Mouse (Mus musculus): ENCODE data around the gene She. TPM values are rescaled to one million over a fixed set of nuclear protein-coding genes. Genes with fewer than 3 reads are reported as not detected.
A peak's percentile ranks its signal among the peaks of the same experiment; 100 is the strongest.
"Not testable (repeated sequence)": the region's sequence is repeated elsewhere in the genome, so short reads cannot be mapped to it uniquely, and the experiment has no call there.

Gene She
- 1 to 10 TPM; 3.1 to 3.4 TPM for total RNA-seq (2021)

- intact Hi-C loops (cut with DNase I): no loop called here
- DNase-seq (ENCODE audit: low spot score in 2 of 2): no peak
Measured at GRCm38 (mm10) chr3:89830815-89831591, at the start of gene She. TSS of gene She (plus strand) at chr3:89831370.

GRCm38 (mm10) chr3:89781640-89782039 is 49.5 kb upstream of the She start:
- DNase-seq (ENCODE audit: low spot score in 2 of 2): no peak
- intact Hi-C loops (cut with DNase I): loop anchor here (10.0 kb wide), 1 partner anchor 293 kb away; the partner anchor contains the start of gene Tpm3

GRCm38 (mm10) chr3:89784991-89785753 is 46.0 kb upstream of the She start:
- peak; percentile 58 to 65 for DNase-seq (ENCODE audit: low spot score in 2 of 2)
- intact Hi-C loops (cut with DNase I): loop anchor here (2.0 to 10.0 kb wide), 2 partner anchors 74 to 290 kb away; partner anchors contain the start of gene Tpm3

- DNase-seq (ENCODE audit: low spot score in 2 of 2): no peak
- intact Hi-C loops (cut with DNase I): loop anchor here (10.0 kb wide), 1 partner anchor 289 kb away; the partner anchor contains the start of gene Tpm3
Measured at GRCm38 (mm10) chr3:89786275-89786674, 44.9 kb upstream of the She start.

GRCm38 (mm10) chr3:89788680-89789352 is 42.4 kb upstream of the She start:
- peak in 1 of 2 experiments; percentile 45 for DNase-seq (ENCODE audit: low spot score in 2 of 2)
- intact Hi-C loops (cut with DNase I): loop anchor here (10.0 kb wide), 1 partner anchor 286 kb away; the partner anchor contains the start of gene Tpm3

- intact Hi-C loops (cut with DNase I): no loop called here
- DNase-seq (ENCODE audit: low spot score in 2 of 2): no peak
Measured at GRCm38 (mm10) chr3:89794616-89795015, 36.6 kb upstream of the She start.

GRCm38 (mm10) chr3:89795746-89796145 is 35.4 kb upstream of the She start:
- peak in 1 of 2 experiments; percentile 47 for DNase-seq (ENCODE audit: low spot score in 2 of 2)
- intact Hi-C loops (cut with DNase I): no loop called here

GRCm38 (mm10) chr3:89796358-89796757 is 34.8 kb upstream of the She start:
- peak in 1 of 2 experiments; percentile 24 for DNase-seq (ENCODE audit: low spot score in 2 of 2)
- intact Hi-C loops (cut with DNase I): no loop called here

GRCm38 (mm10) chr3:89798518-89798917 is 32.7 kb upstream of the She start:
- no peak for DNase-seq (ENCODE audit: low spot score in 2 of 2)
- intact Hi-C loops (cut with DNase I): no loop called here

GRCm38 (mm10) chr3:89799476-89799875 is 31.7 kb upstream of the She start:
- intact Hi-C loops (cut with DNase I): no loop called here
- DNase-seq (ENCODE audit: low spot score in 2 of 2): no peak

GRCm38 (mm10) chr3:89800078-89800477 is 31.1 kb upstream of the She start:
- DNase-seq (ENCODE audit: low spot score in 2 of 2); intact Hi-C loops (cut with DNase I): not testable (repeated sequence)

GRCm38 (mm10) chr3:89800774-89801506 is 30.2 kb upstream of the She start:
- intact Hi-C loops (cut with DNase I): no loop called here
- DNase-seq (ENCODE audit: low spot score in 2 of 2): no peak

GRCm38 (mm10) chr3:89801507-89801847 is 29.7 kb upstream of the She start:
- intact Hi-C loops (cut with DNase I): no loop called here
- no peak for DNase-seq (ENCODE audit: low spot score in 2 of 2)

- DNase-seq (ENCODE audit: low spot score in 2 of 2): no peak
- intact Hi-C loops (cut with DNase I): no loop called here
Measured at GRCm38 (mm10) chr3:89802876-89803275, 28.3 kb upstream of the She start.

GRCm38 (mm10) chr3:89805179-89805578 is 26.0 kb upstream of the She start:
- DNase-seq (ENCODE audit: low spot score in 2 of 2): no peak
- intact Hi-C loops (cut with DNase I): no loop called here

GRCm38 (mm10) chr3:89806751-89807150 is 24.4 kb upstream of the She start:
- no peak for DNase-seq (ENCODE audit: low spot score in 2 of 2)
- intact Hi-C loops (cut with DNase I): no loop called here

GRCm38 (mm10) chr3:89807171-89807570 is 24.0 kb upstream of the She start:
- no peak for DNase-seq (ENCODE audit: low spot score in 2 of 2)
- intact Hi-C loops (cut with DNase I): no loop called here

GRCm38 (mm10) chr3:89807881-89808280 is 23.3 kb upstream of the She start:
- intact Hi-C loops (cut with DNase I): no loop called here
- DNase-seq (ENCODE audit: low spot score in 2 of 2): no peak

- DNase-seq (ENCODE audit: low spot score in 2 of 2): no peak
- intact Hi-C loops (cut with DNase I): no loop called here
Measured at GRCm38 (mm10) chr3:89808638-89809037, 22.5 kb upstream of the She start.
